Mouse (Mus musculus) lung, adult 2 months (tissue): ENCODE measurements around the gene Gm45140.

Source experiments
- CTCF ChIP-seq: fragments of 200-500 bp; IDR thresholded peaks from 2 replicates; pipeline ENCODE4 v1.5.1; 2011; ENCODE audit warnings: mild to moderate bottlenecking, low read length, control low read depth; ENCODE audit not compliant: insufficient read depth
- POLR2A ChIP-seq: fragments of 200-500 bp; IDR thresholded peaks from 2 replicates; pipeline ENCODE4 v1.6.1; 2011; ENCODE audit warnings: low read depth, mild to moderate bottlenecking, control low read depth, low read length, borderline replicate concordance; ENCODE audit errors: extremely low read depth

GRCm38 (mm10) chr6:87748078-87748477 is 87.5 kb downstream of the Gm45140 start:
- TF ChIP-seq CTCF (no peak), POLR2A (no peak)
